9 mouse cellular contexts compared by ENCODE assay signal in the genomic region with DNA sequence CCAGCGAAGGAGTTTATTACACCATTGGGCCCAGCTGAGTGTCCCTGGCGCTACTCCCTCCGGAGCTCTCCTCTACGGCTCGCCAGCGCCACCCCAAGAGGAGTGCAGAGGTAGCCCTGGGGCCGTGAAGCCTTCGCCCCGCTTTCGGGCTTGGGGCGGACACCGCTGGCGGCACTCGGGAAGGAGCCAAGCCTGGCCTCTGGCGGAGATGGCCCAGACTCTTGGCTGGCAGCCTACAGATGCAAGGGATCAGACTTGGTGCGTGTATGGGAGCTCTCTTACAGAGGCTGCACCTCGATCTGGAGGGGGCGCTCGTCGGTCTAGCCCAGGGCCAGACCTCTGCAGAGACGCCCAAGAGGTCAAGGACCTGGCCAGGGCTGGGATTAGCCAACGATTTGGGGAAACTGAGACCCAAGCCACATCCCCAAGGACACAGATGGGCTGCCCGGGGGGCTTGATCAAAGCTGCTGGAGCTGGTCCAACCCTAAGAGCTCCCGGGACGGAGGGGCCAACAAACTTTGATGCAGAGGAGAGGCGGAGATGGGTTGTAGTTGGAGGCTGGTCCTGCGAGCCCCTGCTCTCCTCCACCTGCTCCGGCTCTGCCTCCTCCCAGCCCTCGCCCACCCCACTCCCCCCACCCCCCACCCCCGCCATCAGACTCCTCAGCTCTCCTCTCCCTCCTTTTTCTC. TPM values are rescaled to one million over a fixed set of nuclear protein-coding genes. Genes with fewer than 3 reads are reported as not detected.
DNase-seq lines count a peak whose midpoint lies in the region; ATAC-seq and TF ChIP-seq lines count a peak whose summit lies in the region.
"Had no signal": no experiment of that assay in that cellular context is flagged by ENCODE, and none has a peak within 500 bp of the region (broad histone marks: within the 10 kb centered on the region; RNA-seq: fewer than 3 reads in every experiment).

No protein-coding gene starts in this region.

- TF ChIP-seq CTCF in hindbrain, postnatal 0 days (IDR thresholded peaks at IDR 0.05; ENCODE audit: low read depth): peak; percentile 65

- peaks cover 13% of the 10 kb centered on the region; the same call in 1 of the 2 replicates for H3K4me1 ChIP-seq in hindbrain, postnatal 0 days (ENCODE audit: insufficient read depth, low read length)
- H3K4me1 ChIP-seq in limb, embryonic 11.5 days (ENCODE audit: control insufficient read depth, insufficient read depth, low read length): peaks cover 10% of the 10 kb centered on the region
- H3K4me1 ChIP-seq in midbrain, embryonic 15.5 days: peaks cover 42% of the 10 kb centered on the region

- peak; percentile 82 for ATAC-seq in hindbrain, postnatal 0 days
- ATAC-seq in limb, embryonic 11.5 days (ENCODE audit: insufficient number of reproducible peaks, low FRiP score, low TSS enrichment, low read depth): peak; percentile 72
- peak; percentile 70 for ATAC-seq in midbrain, embryonic 15.5 days (replicated peaks)

- H3K27ac ChIP-seq in hindbrain, postnatal 0 days: no peak overlapping the region
- no peak overlapping the region for H3K27ac ChIP-seq in limb, embryonic 11.5 days (replicated peaks; ENCODE audit: low read depth, low read length)
- no peak overlapping the region for H3K27ac ChIP-seq in midbrain, embryonic 15.5 days
- H3K27ac ChIP-seq: macrophage had no signal

- peak; percentile 81 for DNase-seq in adrenal gland, adult 2 months
- DNase-seq in cerebellum, postnatal 25 days: peak; percentile 23 to 59
- DNase-seq in gastrocnemius, postnatal 14 days: peak; percentile 47
- DNase-seq in hindbrain, postnatal 0 days (ENCODE audit: low spot score): peak; percentile 68
- peak; percentile 77 for DNase-seq in limb, embryonic 11.5 days (ENCODE audit: low spot score)
- peak; percentile 11 for DNase-seq in yolk sac, embryonic 10.5 days (ENCODE audit: low spot score)
- no peak for DNase-seq in thymus, postnatal 0 days (ENCODE audit: low spot score)

- peak overlapping the region; percentile 72 for H3K4me2 ChIP-seq in hindbrain, postnatal 0 days (ENCODE audit: low read depth, low read length)
- H3K4me2 ChIP-seq in limb, embryonic 11.5 days (ENCODE audit: low read depth, severe bottlenecking): peak overlapping the region; percentile 80
- H3K4me2 ChIP-seq in midbrain, embryonic 15.5 days: peak overlapping the region; percentile 91

- H3K9me3 ChIP-seq in hindbrain, postnatal 0 days (ENCODE audit: low read length): no peaks in the 10 kb centered on the region
- H3K9me3 ChIP-seq in limb, embryonic 11.5 days (ENCODE audit: control insufficient read depth, low read length): no peaks in the 10 kb centered on the region
- H3K9me3 ChIP-seq in midbrain, embryonic 15.5 days: no peaks in the 10 kb centered on the region

- peaks cover 69% of the 10 kb centered on the region for H3K27me3 ChIP-seq in hindbrain, postnatal 0 days (ENCODE audit: insufficient read depth, low read length)
- peaks cover 59% of the 10 kb centered on the region for H3K27me3 ChIP-seq in limb, embryonic 11.5 days (ENCODE audit: control insufficient read depth, insufficient read depth, low read length)
- peaks cover 62% of the 10 kb centered on the region for H3K27me3 ChIP-seq in midbrain, embryonic 15.5 days (replicated peaks)

- H3K4me3 ChIP-seq in hindbrain, postnatal 0 days (ENCODE audit: low read length): peak overlapping the region; percentile 41
- H3K4me3 ChIP-seq in limb, embryonic 11.5 days (ENCODE audit: low read depth, low read length): peak overlapping the region; percentile 38
- peak overlapping the region; percentile 45 for H3K4me3 ChIP-seq in midbrain, embryonic 15.5 days

- intact Hi-C loops in gastrocnemius, postnatal 14 days (cut with DNase I; ENCODE audit: low total_unique reads): no loop called here

- WGBS in hindbrain, postnatal 0 days: 0% methylated on average over 27 of the region's 30 CpGs
- WGBS in limb, embryonic 11.5 days: under 1% methylated on average over 30 of the region's 30 CpGs
- WGBS in midbrain, embryonic 15.5 days: under 1% methylated on average over 30 of the region's 30 CpGs

- H3K9ac ChIP-seq in hindbrain, postnatal 0 days (replicated peaks; ENCODE audit: low read length): no peak overlapping the region
- 0 out of 2 replicates have a peak overlapping the region, but pooled peaks have one; percentile 19 for H3K9ac ChIP-seq in limb, embryonic 11.5 days (ENCODE audit: low read length)
- H3K9ac ChIP-seq in midbrain, embryonic 15.5 days: peak overlapping the region; percentile 36; the same call in 1 of the 2 replicates

- H3K36me3 ChIP-seq in hindbrain, postnatal 0 days (ENCODE audit: insufficient read depth, low read length): no peaks in the 10 kb centered on the region
- H3K36me3 ChIP-seq in limb, embryonic 11.5 days (ENCODE audit: control insufficient read depth, insufficient read depth, low read length): no peaks in the 10 kb centered on the region
- H3K36me3 ChIP-seq in midbrain, embryonic 15.5 days (replicated peaks): no peaks in the 10 kb centered on the region

RNA-seq across cellular contexts. Expression of gene Irx6, which starts 0.4 kb away (rescaled TPM):
- not detected for total RNA-seq in adrenal gland, adult 2 months (2021)
- not detected in 2 replicates for polyA plus RNA-seq in adrenal gland, adult 2 months (2012; rRNA removed)
- not detected for total RNA-seq in gastrocnemius, postnatal 14 days (2021)
- total RNA-seq in hindbrain, postnatal 0 days (2014; rRNA removed): 0.18 and 0.99 TPM in 2 replicates
- polyA plus RNA-seq in hindbrain, postnatal 0 days (2015; fragmentation: Nextera tagmentation; extraction: Ambion mirVana): 0.79 and 0.83 TPM in 2 replicates
- 0.67 and 0.88 TPM in 2 replicates for polyA plus RNA-seq in limb, embryonic 11.5 days (2014; fragmentation: Nextera tagmentation; extraction: Ambion mirVana)
- 5.6 and 6.9 TPM in 2 replicates for polyA plus RNA-seq in midbrain, embryonic 15.5 days (2015; fragmentation: Nextera tagmentation; extraction: Ambion mirVana)
- polyA plus RNA-seq in thymus, postnatal 0 days (2015; fragmentation: Nextera tagmentation; extraction: Ambion mirVana): not detected in 2 replicates
- polyA plus RNA-seq: macrophage had no signal
